Mouse (Mus musculus) gastrocnemius, adult 8-10 months (tissue): ENCODE measurements around the gene Capns1. TPM values are rescaled to one million over a fixed set of nuclear protein-coding genes. Genes with fewer than 3 reads are reported as not detected.
"Not testable (repeated sequence)": the region's sequence is repeated elsewhere in the genome, so short reads cannot be mapped to it uniquely, and the experiment has no call there.

Source experiments
- DNase-seq, 2 experiments: peaks; one replicate each; pipeline ENCODE4 v3.0.0; 2022; ENCODE audit warnings: low spot score in 2 of 2
- total RNA-seq, 4 experiments: library from RNA; stranded (reverse); gene quantifications; 2 replicates each; pipeline ENCODE4 v1.2.4; 2022

Capns1 gene
- total RNA-seq, 4 experiments from 2014 or later = 164 to 196 (median 175) TPM

- peak in 1 of 2 experiments; percentile 58 for DNase-seq
Measured at GRCm38 (mm10) chr7:30202895-30203690, 4.5 kb upstream of the Capns1 start.

GRCm38 (mm10) chr7:30200661-30201060 is 2.0 kb upstream of the Capns1 start:
- DNase-seq = not testable (repeated sequence)

GRCm38 (mm10) chr7:30200200-30200599 is 1.6 kb upstream of the Capns1 start:
- no peak for DNase-seq

GRCm38 (mm10) chr7:30199498-30200139 is 1.0 kb upstream of the Capns1 start:
- DNase-seq = no peak

GRCm38 (mm10) chr7:30197592-30198129 is 950 bp downstream of the Capns1 start:
- DNase-seq = no peak

GRCm38 (mm10) chr7:30196171-30196570 is 2.4 kb downstream of the Capns1 start:
- DNase-seq = no peak

- DNase-seq = no peak
Measured at GRCm38 (mm10) chr7:30195461-30195860, 3.1 kb downstream of the Capns1 start.

- peak; percentile 90 to 95 for DNase-seq
Measured at GRCm38 (mm10) chr7:30194884-30195283, 3.7 kb downstream of the Capns1 start.

- DNase-seq = no peak
Measured at GRCm38 (mm10) chr7:30194101-30194831, 4.3 kb downstream of the Capns1 start.

- peak; percentile 56 to 63 for DNase-seq
Measured at GRCm38 (mm10) chr7:30193581-30194100, 5.0 kb downstream of the Capns1 start.

GRCm38 (mm10) chr7:30193013-30193412 is 5.6 kb downstream of the Capns1 start:
- no peak for DNase-seq

GRCm38 (mm10) chr7:30192088-30192487 is 6.5 kb downstream of the Capns1 start:
- DNase-seq = no peak

- DNase-seq = no peak
Measured at GRCm38 (mm10) chr7:30189116-30189491, 9.5 kb downstream of the Capns1 start.

GRCm38 (mm10) chr7:30188344-30189115 is 10.1 kb downstream of the Capns1 start:
- DNase-seq = no peak

GRCm38 (mm10) chr7:30184641-30185348 is 13.8 kb downstream of the Capns1 start:
- no peak for DNase-seq

- DNase-seq = peak; percentile 91 to 92
Measured at GRCm38 (mm10) chr7:30183879-30184289, 14.7 kb downstream of the Capns1 start, which contains the start of gene Cox7a1. Gene Cox7a1 (plus strand): TSS chr7:30184144.

- not testable (repeated sequence) for DNase-seq
Measured at GRCm38 (mm10) chr7:30183189-30183588, 15.4 kb downstream of the Capns1 start.

- not testable (repeated sequence) for DNase-seq
Measured at GRCm38 (mm10) chr7:30181929-30182328, 16.7 kb downstream of the Capns1 start.

GRCm38 (mm10) chr7:30181308-30181707 is 17.3 kb downstream of the Capns1 start:
- peak; percentile 47 to 48 for DNase-seq

GRCm38 (mm10) chr7:30178256-30178655 is 20.4 kb downstream of the Capns1 start:
- no peak for DNase-seq
